Mouse (Mus musculus) spleen, postnatal 0 days (tissue): ENCODE data around the gene Gpx2. TPM values are rescaled to one million over a fixed set of nuclear protein-coding genes. Genes with fewer than 3 reads are reported as not detected.

Experiments
- polyA plus RNA-seq: library from polyadenylated mRNA; unstranded; fragments of >200 nt; fragmentation: Nextera tagmentation; extraction: Ambion mirVana; gene quantifications from 2 replicates; pipeline ENCODE4 v1.2.1, GENCODE M21; 2015

Gpx2 gene
- not detected in 2 replicates for polyA plus RNA-seq

GRCm38 (mm10) chr12:76795350-76795749, at the start of gene Gpx2:
Gene Gpx2 (minus strand): TSS chr12:76795554.

GRCm38 (mm10) chr12:76822651-76823041, 27.3 kb upstream of the Gpx2 start, which contains the start of gene Rab15:
Gene Rab15 (minus strand): TSS chr12:76822908.

DNA sequence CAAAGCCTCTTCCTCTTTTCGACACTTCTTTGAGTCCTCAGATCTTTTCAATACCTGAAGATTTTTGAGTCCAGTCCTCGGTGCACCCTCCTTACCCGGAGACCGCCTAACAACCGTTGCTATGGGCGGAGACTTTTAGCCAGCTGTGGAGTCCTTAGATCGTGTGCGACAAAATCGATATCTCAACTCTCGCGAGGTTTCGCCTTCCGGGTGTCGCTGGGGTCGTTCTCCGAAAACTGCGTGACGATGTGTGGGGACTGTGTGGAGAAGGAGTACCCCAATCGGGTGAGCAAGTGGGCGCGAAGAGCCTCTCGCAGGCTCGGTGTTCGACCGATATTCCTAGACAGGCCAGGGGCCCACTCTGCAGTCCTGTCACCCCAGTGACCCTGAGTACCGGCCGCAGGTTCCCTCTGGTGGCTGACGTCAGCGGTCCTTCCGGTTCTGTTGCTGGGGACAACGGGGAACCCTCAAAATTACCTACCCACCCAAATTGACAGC, 30.0 kb downstream of the Gpx2 start, which contains the start of the genes Churc1 and Fntb:
Gene Churc1 (plus strand): TSS at position 185 of the 498 bp plus-strand sequence.
Gene Fntb (plus strand): TSS at position 236 of the 498 bp plus-strand sequence.

Other genes starting within 250 kb of the Gpx2 start
- 27.7 and 31.4 TPM in 2 replicates for gene Sptb, start 85.0 kb downstream of the Gpx2 start, polyA plus RNA-seq
- 152 and 155 TPM in 2 replicates for gene Churc1, start 30.0 kb downstream of the Gpx2 start, polyA plus RNA-seq
- gene Fntb, start 30.0 kb downstream of the Gpx2 start, polyA plus RNA-seq: 37.7 and 42.1 TPM in 2 replicates
- gene Rab15, start 27.4 kb upstream of the Gpx2 start, polyA plus RNA-seq: 1.0 and 1.1 TPM in 2 replicates
- gene Max, start 166.6 kb upstream of the Gpx2 start, polyA plus RNA-seq: 19.1 and 20.2 TPM in 2 replicates